8 mouse cellular contexts compared by ENCODE assay signal in genomic region chr17:28802006-28802481, GRCm38 (mm10). TPM values are rescaled to one million over a fixed set of nuclear protein-coding genes. Genes with fewer than 3 reads are reported as not detected.
DNase-seq lines count a peak whose midpoint lies in the region; ATAC-seq lines count a peak whose summit lies in the region.

No protein-coding gene starts in this region.

- H3K27me3 ChIP-seq in liver, embryonic 11.5 days (replicated peaks; ENCODE audit: control insufficient read depth, insufficient read depth, low read length), result no peaks in the 10 kb centered on the region

- H3K9ac ChIP-seq in liver, embryonic 11.5 days (ENCODE audit: low read depth, low read length), result peak overlapping the region; percentile 93

- peaks cover 14% of the 10 kb centered on the region for H3K36me3 ChIP-seq in liver, embryonic 11.5 days (ENCODE audit: control insufficient read depth, insufficient read depth, low read length)

- H3K4me3 ChIP-seq in liver, embryonic 11.5 days (ENCODE audit: low read depth, low read length), result peak overlapping the region; percentile 94

- peak; percentile 9 for DNase-seq in kidney, postnatal 14 days
- DNase-seq in kidney, adult 11 months, result no peak
- peak; percentile 33 for DNase-seq in MEL-GATA-1-ER (ENCODE audit: extremely low read depth, low read depth)
- DNase-seq in liver, embryonic 11.5 days (ENCODE audit: low spot score), result peak; percentile 67
- no peak for DNase-seq in layer of hippocampus, adult 18-20 months (ENCODE audit: low spot score in 2 of 2)
- no peak for DNase-seq in retina, embryonic 14.5 days (ENCODE audit: low spot score)
- no peak for DNase-seq in gastrocnemius, adult 18-20 months (ENCODE audit: low spot score)

- H3K27ac ChIP-seq in liver, embryonic 11.5 days (ENCODE audit: low read depth, low read length), result peak overlapping the region; percentile 98

- H3K9me3 ChIP-seq in liver, embryonic 11.5 days (ENCODE audit: control insufficient read depth, low read length), result no peaks in the 10 kb centered on the region

- peak; percentile 2; the same call in 1 of the 2 replicates for ATAC-seq in erythroid progenitor cell, adult 5-6 weeks (replicated peaks; ENCODE audit: low FRiP score, poor library complexity, severe bottlenecking)
- ATAC-seq in liver, embryonic 11.5 days (replicated peaks; ENCODE audit: low FRiP score), result no peak; the same call in 1 of the 2 replicates

- peak overlapping the region; percentile 93 for H3K4me2 ChIP-seq in liver, embryonic 11.5 days

- peaks cover 42% of the 10 kb centered on the region for H3K4me1 ChIP-seq in liver, embryonic 11.5 days (replicated peaks; ENCODE audit: control insufficient read depth, insufficient read depth, low read length)

- 1% methylated on average over 18 of the region's 18 CpGs for WGBS in liver, embryonic 11.5 days

RNA-seq across cellular contexts. Expression of gene Brpf3, which starts 1.2 kb away (rescaled TPM):
- 497 and 560 TPM in 2 replicates for total RNA-seq in erythroid progenitor cell, adult 5-6 weeks (2015; ENCODE audit: low replicate concordance)
- 243 and 286 TPM in 2 replicates for total RNA-seq in erythroid progenitor cell, adult 5-6 weeks (2017; ENCODE audit: low replicate concordance)
- 29.3 and 34.8 TPM in 2 replicates for polyA plus RNA-seq in liver, embryonic 11.5 days (2014; fragmentation: Nextera tagmentation; extraction: Ambion mirVana)
- total RNA-seq in layer of hippocampus, adult 18-20 months (2021), result 10 to 100 TPM; 42.0 to 52.3 TPM
- total RNA-seq in gastrocnemius, adult 18-20 months (2021), result 10 to 100 TPM; 15.2 to 15.6 TPM

RNA-seq across cellular contexts. Expression of gene Mapk13, which starts 32.9 kb away (rescaled TPM):
- 2.2 and 12.2 TPM in 2 replicates for total RNA-seq in erythroid progenitor cell, adult 5-6 weeks (2015; ENCODE audit: low replicate concordance)
- 0.61 and 4.2 TPM in 2 replicates for total RNA-seq in erythroid progenitor cell, adult 5-6 weeks (2017; ENCODE audit: low replicate concordance)
- 5.0 and 5.5 TPM in 2 replicates for polyA plus RNA-seq in liver, embryonic 11.5 days (2014; fragmentation: Nextera tagmentation; extraction: Ambion mirVana)
- 1 to 10 TPM; 1.3 to 2.1 TPM for total RNA-seq in layer of hippocampus, adult 18-20 months (2021)
- total RNA-seq in gastrocnemius, adult 18-20 months (2021), result under 1 TPM in 1 of 2 experiments, not detected in 1; 0.31 TPM

RNA-seq across cellular contexts. Expression of gene Pnpla1, which starts 56.2 kb away (rescaled TPM):
- 2.2 TPM in 1 of 2 replicates, not detected in the other for total RNA-seq in erythroid progenitor cell, adult 5-6 weeks (2015; ENCODE audit: low replicate concordance)
- not detected in 2 replicates for total RNA-seq in erythroid progenitor cell, adult 5-6 weeks (2017; ENCODE audit: low replicate concordance)
- 0.05 TPM in 1 of 2 replicates, not detected in the other for polyA plus RNA-seq in liver, embryonic 11.5 days (2014; fragmentation: Nextera tagmentation; extraction: Ambion mirVana)
- under 1 TPM; 0.41 to 0.87 TPM for total RNA-seq in layer of hippocampus, adult 18-20 months (2021)
- total RNA-seq in gastrocnemius, adult 18-20 months (2021), result under 1 TPM in 1 of 2 experiments, not detected in 1; 0.05 TPM

Comparison
In these comparisons a context has a peak if more than half of its experiments do, and no peak if none do; other contexts are left out.
1. DNase-seq: peak in kidney, postnatal 14 days (single experiment), MEL-GATA-1-ER (single experiment) and liver, embryonic 11.5 days (single experiment); none in kidney, adult 11 months (single experiment), layer of hippocampus, adult 18-20 months (0 of 2), retina, embryonic 14.5 days (single experiment) and gastrocnemius, adult 18-20 months (single experiment).
2. RNA of gene Brpf3, which starts 1.2 kb away (total RNA-seq): 243 to 560 TPM in erythroid progenitor cell, adult 5-6 weeks; 42.0 to 52.3 TPM in layer of hippocampus, adult 18-20 months and 15.2 to 15.6 TPM in gastrocnemius, adult 18-20 months; every median in the first group is over 4 times any median in the second.